Mouse (Mus musculus) liver, postnatal 0 days (tissue): ENCODE measurements around the gene Vtcn1.

ENCODE experiments used
- CTCF ChIP-seq: sonication (generic); IDR thresholded peaks from 2 replicates; pipeline ENCODE4 v1.5.1; 2016; ENCODE audit warnings: antibody characterized with exemption, low read depth
- EP300 ChIP-seq: IDR thresholded peaks from 2 replicates; pipeline ENCODE4 v1.6.1; 2016; ENCODE audit warnings: antibody characterized with exemption, low read depth, mild to moderate bottlenecking

- TF ChIP-seq CTCF: no peak
- no peak for TF ChIP-seq EP300
Observed at GRCm38 (mm10) chr3:100797166-100798145, 27.8 kb upstream of the Vtcn1 start.
